Mouse (Mus musculus) G1E (cell line): Measurements from ENCODE around the gene Mthfd1.

ENCODE experiments used
- CTCF ChIP-seq: IDR thresholded peaks from 2 replicates; pipeline ENCODE4 v1.5.1; 2012; ENCODE audit warnings: low read depth, low read length, inconsistent platforms, mixed read lengths
- GATA1 ChIP-seq: IDR thresholded peaks from 2 replicates; pipeline ENCODE4 v1.6.1; 2012; ENCODE audit warnings: borderline replicate concordance, low read length, inconsistent platforms, mixed read lengths
- GATA2 ChIP-seq: IDR thresholded peaks from 2 replicates; pipeline ENCODE4 v1.6.1; 2012; ENCODE audit warnings: low read depth, low read length, inconsistent platforms, borderline replicate concordance
- POLR2AphosphoS5 ChIP-seq: IDR thresholded peaks from 2 replicates; pipeline ENCODE4 v1.6.1; 2012; ENCODE audit warnings: low read depth, low read length, inconsistent platforms; ENCODE audit not compliant: insufficient replicate concordance

GRCm38 (mm10) chr12:76235253-76235652 lies 19.8 kb upstream of the Mthfd1 start:
- TF ChIP-seq CTCF = no peak
- TF ChIP-seq GATA2 = no peak
- no peak for TF ChIP-seq GATA1
- TF ChIP-seq POLR2AphosphoS5 = no peak
